Mouse (Mus musculus): Measurements from ENCODE around the gene Myrip. TPM values are rescaled to one million over a fixed set of nuclear protein-coding genes. Genes with fewer than 3 reads are reported as not detected.

Gene Myrip
- total RNA-seq, 1 experiment, result 0.40 TPM

DNA sequence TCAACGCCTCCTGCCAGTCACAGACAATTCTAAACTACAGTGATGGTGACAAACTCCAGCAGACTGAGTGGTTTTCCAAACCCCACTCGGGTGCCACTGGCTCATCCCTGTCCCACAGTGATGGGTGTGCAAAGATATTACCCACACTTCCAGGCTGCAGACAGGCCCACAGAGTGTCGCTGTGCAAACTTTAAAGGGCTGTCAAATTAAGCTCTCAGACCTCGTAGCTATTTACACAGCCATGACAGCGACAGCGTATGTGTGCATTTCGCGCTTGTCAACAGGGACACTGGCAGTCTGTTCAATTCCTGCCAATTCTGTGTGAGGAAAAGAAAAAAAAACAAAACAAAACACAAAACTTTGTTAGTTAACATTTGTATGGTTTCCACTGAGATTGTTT, 134.5 kb downstream of the Myrip start:
- H3K27ac ChIP-seq (ENCODE audit: insufficient read depth, low read depth, low read length, poor library complexity, severe bottlenecking), result no peak overlapping the region
- no peak overlapping the region for H3K9ac ChIP-seq (ENCODE audit: insufficient read depth, low read depth, low read length, poor library complexity, severe bottlenecking)
- H3K4me1 ChIP-seq (ENCODE audit: control insufficient read depth in 2 of 2, insufficient read depth in 2 of 2, low read length in 2 of 2, poor library complexity in 1 of 2), result peaks cover 0 to 2% of the 10 kb centered on the region in 2 experiments; a peak in 1 of 4 replicates
- TF ChIP-seq ZNF384 (IDR thresholded peaks at IDR 0.05; ENCODE audit: low read depth, low read length) (no peak), CHD2 (IDR thresholded peaks at IDR 0.05; ENCODE audit: low read depth, low read length) (no peak), ZC3H11A (IDR thresholded peaks at IDR 0.05; ENCODE audit: borderline replicate concordance, low read depth, low read length) (no peak), MAFK (IDR thresholded peaks at IDR 0.05; ENCODE audit: insufficient read depth, low read depth, low read length) (no peak)
- no peak for DNase-seq (ENCODE audit: low read depth, low spot score)
- in situ Hi-C loops (cut with MboI; ENCODE audit: low sequenced_read_pairs in 2 of 2, unreplicated experiment in 2 of 2), result no loop called here
- no peak overlapping the region for H3K4me3 ChIP-seq (ENCODE audit: insufficient read depth in 1 of 2, low read depth in 1 of 2, low read length in 2 of 2, poor library complexity in 1 of 2, severe bottlenecking in 1 of 2)
- no peaks in the 10 kb centered on the region for H3K36me3 ChIP-seq (ENCODE audit: control insufficient read depth, insufficient read depth, low read length, poor library complexity, severe bottlenecking)
- no peaks in the 10 kb centered on the region for H3K9me3 ChIP-seq (ENCODE audit: control insufficient read depth, insufficient read depth, low read depth, low read length)

DNA sequence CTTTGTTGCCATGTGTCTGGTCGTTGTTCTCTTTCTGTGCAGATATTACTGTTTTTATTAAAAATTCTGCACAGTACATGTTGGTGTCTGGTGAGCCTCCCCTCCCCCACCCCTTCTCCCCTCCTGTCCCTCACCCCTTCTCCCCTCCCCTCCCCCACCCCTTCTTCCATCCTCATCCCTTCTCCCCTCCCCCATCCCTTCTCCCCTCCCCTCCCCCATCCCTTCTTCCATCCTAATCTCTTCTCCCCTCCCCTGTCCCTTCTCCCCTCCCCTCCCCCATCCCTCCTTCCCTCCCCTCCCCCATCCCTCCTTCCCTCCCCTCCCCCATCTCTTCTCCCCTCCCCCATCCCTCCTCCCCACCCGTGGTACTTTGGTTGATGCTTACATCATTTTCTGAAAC, 135.5 kb downstream of the Myrip start:
- no peak overlapping the region for H3K9ac ChIP-seq (ENCODE audit: insufficient read depth, low read depth, low read length, poor library complexity, severe bottlenecking)
- H3K4me1 ChIP-seq (ENCODE audit: control insufficient read depth in 2 of 2, insufficient read depth in 2 of 2, low read length in 2 of 2, poor library complexity in 1 of 2), result peaks cover 0 to 2% of the 10 kb centered on the region in 2 experiments; a peak in 1 of 4 replicates
- no peak overlapping the region for H3K4me3 ChIP-seq (ENCODE audit: insufficient read depth in 1 of 2, low read depth in 1 of 2, low read length in 2 of 2, poor library complexity in 1 of 2, severe bottlenecking in 1 of 2)
- no peak overlapping the region for H3K27ac ChIP-seq (ENCODE audit: insufficient read depth, low read depth, low read length, poor library complexity, severe bottlenecking)
- no peak for TF ChIP-seq HCFC1 (IDR thresholded peaks at IDR 0.05; ENCODE audit: borderline replicate concordance, insufficient read depth, low read length)
- TF ChIP-seq ZC3H11A (IDR thresholded peaks at IDR 0.05; ENCODE audit: borderline replicate concordance, low read depth, low read length), result no peak
- TF ChIP-seq CHD2 (IDR thresholded peaks at IDR 0.05; ENCODE audit: low read depth, low read length), result no peak
- TF ChIP-seq ZNF384 (IDR thresholded peaks at IDR 0.05; ENCODE audit: low read depth, low read length), result no peak
- TF ChIP-seq MAFK (IDR thresholded peaks at IDR 0.05; ENCODE audit: insufficient read depth, low read depth, low read length), result no peak
- H3K36me3 ChIP-seq (ENCODE audit: control insufficient read depth, insufficient read depth, low read length, poor library complexity, severe bottlenecking), result no peaks in the 10 kb centered on the region
- H3K9me3 ChIP-seq (ENCODE audit: control insufficient read depth, insufficient read depth, low read depth, low read length), result no peaks in the 10 kb centered on the region
- no peak for DNase-seq (ENCODE audit: low read depth, low spot score)
- in situ Hi-C loops (cut with MboI; ENCODE audit: low sequenced_read_pairs in 2 of 2, unreplicated experiment in 2 of 2), result no loop called here

DNA sequence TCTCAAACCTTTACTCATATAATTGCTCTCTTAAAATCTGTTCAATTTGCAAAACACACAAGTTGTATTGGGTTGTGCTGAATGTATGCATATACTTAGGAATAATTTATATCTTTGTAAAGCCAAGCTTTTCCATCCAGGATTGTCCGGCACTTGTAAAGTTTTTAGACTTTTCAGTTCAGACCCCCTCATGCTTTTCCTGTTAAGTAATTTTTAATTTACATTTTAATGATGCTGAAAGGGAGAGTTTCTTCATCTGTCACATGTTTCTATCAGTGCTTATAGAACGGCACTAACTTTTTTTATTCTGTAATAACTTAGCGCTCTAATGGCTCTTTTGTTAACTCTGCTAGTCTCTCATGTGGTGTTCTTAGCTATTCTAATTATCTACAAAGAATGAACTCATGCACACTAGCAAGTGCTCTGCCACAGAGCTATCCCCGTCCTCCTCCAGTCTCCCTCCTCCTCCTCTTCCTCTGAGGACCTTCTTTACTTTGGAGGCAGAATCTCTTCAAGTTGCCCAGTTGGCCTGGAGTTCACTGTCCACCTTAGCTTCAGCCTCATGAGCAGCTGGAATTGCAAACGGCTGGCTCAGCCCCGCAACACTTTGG, 136.1 kb downstream of the Myrip start:
- no peaks in the 10 kb centered on the region for H3K36me3 ChIP-seq (ENCODE audit: control insufficient read depth, insufficient read depth, low read length, poor library complexity, severe bottlenecking)
- TF ChIP-seq MAFK (IDR thresholded peaks at IDR 0.05; ENCODE audit: insufficient read depth, low read depth, low read length), result no peak
- TF ChIP-seq ZC3H11A (IDR thresholded peaks at IDR 0.05; ENCODE audit: borderline replicate concordance, low read depth, low read length), result no peak
- no peak for TF ChIP-seq HCFC1 (IDR thresholded peaks at IDR 0.05; ENCODE audit: borderline replicate concordance, insufficient read depth, low read length)
- TF ChIP-seq ZNF384 (IDR thresholded peaks at IDR 0.05; ENCODE audit: low read depth, low read length), result no peak
- TF ChIP-seq CHD2 (IDR thresholded peaks at IDR 0.05; ENCODE audit: low read depth, low read length), result no peak
- H3K4me1 ChIP-seq (ENCODE audit: control insufficient read depth in 2 of 2, insufficient read depth in 2 of 2, low read length in 2 of 2, poor library complexity in 1 of 2), result peaks cover 0 to 2% of the 10 kb centered on the region in 2 experiments; a peak in 1 of 4 replicates
- no peak overlapping the region for H3K4me3 ChIP-seq (ENCODE audit: insufficient read depth in 1 of 2, low read depth in 1 of 2, low read length in 2 of 2, poor library complexity in 1 of 2, severe bottlenecking in 1 of 2)
- H3K9ac ChIP-seq (ENCODE audit: insufficient read depth, low read depth, low read length, poor library complexity, severe bottlenecking), result no peak overlapping the region
- in situ Hi-C loops (cut with MboI; ENCODE audit: low sequenced_read_pairs in 2 of 2, unreplicated experiment in 2 of 2), result no loop called here
- no peaks in the 10 kb centered on the region for H3K9me3 ChIP-seq (ENCODE audit: control insufficient read depth, insufficient read depth, low read depth, low read length)
- H3K27ac ChIP-seq (ENCODE audit: insufficient read depth, low read depth, low read length, poor library complexity, severe bottlenecking), result no peak overlapping the region
- no peak for DNase-seq (ENCODE audit: low read depth, low spot score)

DNA sequence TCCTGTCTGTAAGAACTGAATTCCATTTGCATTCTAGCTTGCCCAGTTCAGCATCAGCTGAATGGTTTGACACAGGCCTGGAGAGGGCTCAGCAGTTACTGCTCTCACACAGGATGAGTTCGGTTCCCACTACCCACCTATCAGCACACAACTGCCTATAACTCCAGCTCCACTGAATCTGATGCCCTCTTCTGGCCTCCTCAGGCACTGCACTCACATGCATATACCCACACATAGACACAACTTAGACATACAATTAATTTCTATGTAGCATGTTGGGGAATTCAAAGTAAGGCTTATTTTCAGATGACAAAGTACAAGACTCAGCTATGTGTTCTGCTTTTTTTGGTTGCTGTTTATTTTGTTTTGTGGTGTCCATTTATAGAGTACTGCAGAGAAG, 137.0 kb downstream of the Myrip start:
- Histone ChIP-seq H3K27ac (ENCODE audit: insufficient read depth, low read depth, low read length, poor library complexity, severe bottlenecking) (no peak overlapping the region), H3K36me3 (ENCODE audit: control insufficient read depth, insufficient read depth, low read length, poor library complexity, severe bottlenecking) (no peaks in the 10 kb centered on the region)

More for the DNA sequence above, 137.0 kb downstream of the Myrip start:
- in situ Hi-C loops (cut with MboI; ENCODE audit: low sequenced_read_pairs in 2 of 2, unreplicated experiment in 2 of 2), result no loop called here
- Histone ChIP-seq H3K9me3 (ENCODE audit: control insufficient read depth, insufficient read depth, low read depth, low read length) (no peaks in the 10 kb centered on the region), H3K4me3 (ENCODE audit: insufficient read depth in 1 of 2, low read depth in 1 of 2, low read length in 2 of 2, poor library complexity in 1 of 2, severe bottlenecking in 1 of 2) (no peak overlapping the region), H3K9ac (ENCODE audit: insufficient read depth, low read depth, low read length, poor library complexity, severe bottlenecking) (no peak overlapping the region), H3K4me1 (ENCODE audit: control insufficient read depth in 2 of 2, insufficient read depth in 2 of 2, low read length in 2 of 2, poor library complexity in 1 of 2) (peaks cover 0 to 2% of the 10 kb centered on the region in 2 experiments; a peak in 1 of 4 replicates)
- no peak for TF ChIP-seq ZC3H11A (IDR thresholded peaks at IDR 0.05; ENCODE audit: borderline replicate concordance, low read depth, low read length)
- TF ChIP-seq MAFK (IDR thresholded peaks at IDR 0.05; ENCODE audit: insufficient read depth, low read depth, low read length), result no peak
- no peak for TF ChIP-seq CHD2 (IDR thresholded peaks at IDR 0.05; ENCODE audit: low read depth, low read length)
- no peak for TF ChIP-seq HCFC1 (IDR thresholded peaks at IDR 0.05; ENCODE audit: borderline replicate concordance, insufficient read depth, low read length)
- TF ChIP-seq ZNF384 (IDR thresholded peaks at IDR 0.05; ENCODE audit: low read depth, low read length), result no peak
- DNase-seq (ENCODE audit: low read depth, low spot score), result no peak

All from ES-E14 (cell line).